Comparison of ENCODE assay signal across 28 mouse cellular contexts in the genomic region with DNA sequence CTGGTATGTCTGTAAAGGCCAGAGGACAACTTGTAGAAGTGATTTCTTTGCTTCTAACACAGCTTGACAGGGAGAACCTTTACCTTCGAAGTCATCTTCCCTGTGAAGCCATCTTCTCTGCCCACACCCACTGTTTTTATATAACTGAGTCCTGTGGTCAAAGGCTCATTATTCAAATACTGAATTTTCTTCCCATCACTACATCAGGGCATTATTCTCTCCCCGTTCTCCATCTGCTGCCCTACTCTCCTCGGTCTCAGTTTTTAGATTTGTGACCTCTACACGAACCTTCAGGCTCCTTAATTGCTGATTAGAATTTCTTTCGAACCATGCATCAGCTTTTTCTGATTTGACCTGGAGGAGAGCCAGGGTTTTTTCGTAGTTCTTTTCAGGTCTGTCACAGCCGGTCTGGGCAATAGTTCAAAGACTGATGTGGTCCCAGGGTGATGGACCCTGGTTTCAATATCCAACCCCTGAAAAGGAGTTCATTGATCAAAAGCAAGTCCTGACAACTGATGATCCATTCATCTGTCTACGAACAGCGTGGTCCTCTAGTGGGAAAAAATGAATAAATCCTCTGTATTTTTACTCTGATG. TPM values are rescaled to one million over a fixed set of nuclear protein-coding genes. Genes with fewer than 3 reads are reported as not detected.
DNase-seq lines count a peak whose midpoint lies in the region; ATAC-seq and TF ChIP-seq lines count a peak whose summit lies in the region.
"Had no signal": no experiment of that assay in that cellular context is flagged by ENCODE, and none has a peak within 500 bp of the region (broad histone marks: within the 10 kb centered on the region; RNA-seq: fewer than 3 reads in every experiment).

No protein-coding gene starts in this region.

- no peak for DNase-seq in forebrain, postnatal 0 days
- peak; percentile 35 for DNase-seq in heart, adult 11 months
- DNase-seq in heart, postnatal 4 days: no peak
- DNase-seq in thymus, adult 2 months: no peak
- DNase-seq: adrenal gland, postnatal 10 days; cerebellum, adult 11-12 months; cerebellum, adult 8-10 months; cerebellum, postnatal 36 days; embryo, embryonic 11 days; gastrocnemius, adult 2 months; gastrocnemius, postnatal 14 days; heart, adult 18-20 months; heart, postnatal 10 days; heart, postnatal 36 days; kidney, adult 18-20 months had no signal

- no peak for TF ChIP-seq POLR2A in thymus, adult 2 months (IDR thresholded peaks at IDR 0.05; ENCODE audit: control insufficient read depth, extremely low read depth, insufficient read depth, low read length, poor library complexity)

- H3K27me3 ChIP-seq in forebrain, embryonic 12.5 days: no peaks in the 10 kb centered on the region
- H3K27me3 ChIP-seq in forebrain, postnatal 0 days (ENCODE audit: insufficient read depth, low read length): no peaks in the 10 kb centered on the region
- H3K27me3 ChIP-seq in midbrain, embryonic 15.5 days (replicated peaks): no peaks in the 10 kb centered on the region
- no peaks in the 10 kb centered on the region for H3K27me3 ChIP-seq in midbrain, embryonic 13.5 days
- no peaks in the 10 kb centered on the region for H3K27me3 ChIP-seq in forebrain, embryonic 15.5 days
- no peaks in the 10 kb centered on the region for H3K27me3 ChIP-seq in thymus, adult 2 months (ENCODE audit: control insufficient read depth, insufficient read depth, low read length)
- H3K27me3 ChIP-seq: embryonic facial prominence, embryonic 13.5 days; heart, embryonic 12.5 days; heart, embryonic 15.5 days; hindbrain, embryonic 13.5 days; intestine, embryonic 15.5 days; Patski had no signal

- H3K9ac ChIP-seq in forebrain, embryonic 12.5 days: no peak overlapping the region
- H3K9ac ChIP-seq in forebrain, postnatal 0 days: no peak overlapping the region
- H3K9ac ChIP-seq in midbrain, embryonic 15.5 days: no peak overlapping the region
- H3K9ac ChIP-seq in midbrain, embryonic 13.5 days (replicated peaks): no peak overlapping the region
- no peak overlapping the region for H3K9ac ChIP-seq in forebrain, embryonic 15.5 days (replicated peaks)
- H3K9ac ChIP-seq: embryonic facial prominence, embryonic 13.5 days; heart, embryonic 12.5 days; heart, embryonic 15.5 days; hindbrain, embryonic 13.5 days; intestine, embryonic 15.5 days had no signal

- 0 out of 2 replicates have a peak overlapping the region, but pooled peaks have one; percentile 13 for H3K27ac ChIP-seq in forebrain, embryonic 12.5 days
- H3K27ac ChIP-seq in forebrain, postnatal 0 days (ENCODE audit: low read depth, low read length): no peak overlapping the region
- no peak overlapping the region for H3K27ac ChIP-seq in midbrain, embryonic 15.5 days
- H3K27ac ChIP-seq in midbrain, embryonic 13.5 days: no peak overlapping the region
- no peak overlapping the region for H3K27ac ChIP-seq in forebrain, embryonic 15.5 days (replicated peaks)
- no peak overlapping the region for H3K27ac ChIP-seq in thymus, adult 2 months (ENCODE audit: control insufficient read depth, insufficient read depth, low read length)
- H3K27ac ChIP-seq: embryonic facial prominence, embryonic 10.5 days; embryonic facial prominence, embryonic 13.5 days; gastrocnemius, adult 2 months; heart, embryonic 15.5 days; hindbrain, embryonic 13.5 days; intestine, embryonic 15.5 days had no signal

- no peak overlapping the region for H3K4me2 ChIP-seq in forebrain, embryonic 12.5 days
- no peak overlapping the region for H3K4me2 ChIP-seq in forebrain, postnatal 0 days (ENCODE audit: low read depth)
- no peak overlapping the region for H3K4me2 ChIP-seq in midbrain, embryonic 15.5 days
- no peak overlapping the region for H3K4me2 ChIP-seq in midbrain, embryonic 13.5 days (replicated peaks)
- H3K4me2 ChIP-seq in forebrain, embryonic 15.5 days (replicated peaks): no peak overlapping the region
- H3K4me2 ChIP-seq: embryonic facial prominence, embryonic 13.5 days; heart, embryonic 12.5 days; heart, embryonic 15.5 days; hindbrain, embryonic 13.5 days; intestine, embryonic 15.5 days had no signal

- WGBS in forebrain, embryonic 12.5 days: 62% methylated on average over 9 of the region's 9 CpGs
- 22% methylated on average over 9 of the region's 9 CpGs for WGBS in forebrain, postnatal 0 days
- 48% methylated on average over 9 of the region's 9 CpGs for WGBS in midbrain, embryonic 15.5 days
- WGBS in midbrain, embryonic 13.5 days: 56% methylated on average over 9 of the region's 9 CpGs
- WGBS in forebrain, embryonic 15.5 days: 24% methylated on average over 9 of the region's 9 CpGs
- WGBS in thymus, adult 2 months: 95% methylated on average over 9 of the region's 9 CpGs

- H3K4me3 ChIP-seq in forebrain, embryonic 12.5 days (replicated peaks): no peak overlapping the region
- H3K4me3 ChIP-seq in forebrain, postnatal 0 days (ENCODE audit: low read depth, low read length): no peak overlapping the region
- H3K4me3 ChIP-seq in midbrain, embryonic 15.5 days: no peak overlapping the region
- no peak overlapping the region for H3K4me3 ChIP-seq in midbrain, embryonic 13.5 days (replicated peaks)
- no peak overlapping the region for H3K4me3 ChIP-seq in forebrain, embryonic 15.5 days
- H3K4me3 ChIP-seq in thymus, adult 2 months (ENCODE audit: control insufficient read depth, insufficient read depth, low read length): no peak overlapping the region
- H3K4me3 ChIP-seq: embryonic facial prominence, embryonic 10.5 days; embryonic facial prominence, embryonic 13.5 days; erythroblast, embryonic 14.5 days; gastrocnemius, adult 2 months; heart, embryonic 12.5 days; heart, embryonic 15.5 days; hindbrain, embryonic 13.5 days; intestine, embryonic 15.5 days had no signal

- TF ChIP-seq CTCF in forebrain, postnatal 0 days (IDR thresholded peaks at IDR 0.05; ENCODE audit: low read depth): no peak
- TF ChIP-seq CTCF in thymus, adult 2 months (IDR thresholded peaks at IDR 0.05; ENCODE audit: borderline replicate concordance, control insufficient read depth, extremely low read depth, insufficient read depth, low read length, poor library complexity): no peak

- H3K4me1 ChIP-seq in forebrain, embryonic 12.5 days: no peaks in the 10 kb centered on the region
- H3K4me1 ChIP-seq in forebrain, postnatal 0 days (ENCODE audit: insufficient read depth): no peaks in the 10 kb centered on the region
- H3K4me1 ChIP-seq in midbrain, embryonic 15.5 days: no peaks in the 10 kb centered on the region
- no peaks in the 10 kb centered on the region; the same call in 1 of the 2 replicates for H3K4me1 ChIP-seq in midbrain, embryonic 13.5 days (replicated peaks)
- H3K4me1 ChIP-seq in forebrain, embryonic 15.5 days: peaks cover 5% of the 10 kb centered on the region
- H3K4me1 ChIP-seq in thymus, adult 2 months (replicated peaks; ENCODE audit: control insufficient read depth, insufficient read depth, low read length): no peaks in the 10 kb centered on the region
- H3K4me1 ChIP-seq: embryonic facial prominence, embryonic 10.5 days; embryonic facial prominence, embryonic 13.5 days; heart, embryonic 12.5 days; heart, embryonic 15.5 days; hindbrain, embryonic 13.5 days; intestine, embryonic 15.5 days had no signal

- H3K9me3 ChIP-seq in forebrain, embryonic 12.5 days: no peaks in the 10 kb centered on the region
- no peaks in the 10 kb centered on the region for H3K9me3 ChIP-seq in forebrain, postnatal 0 days (ENCODE audit: low read length)
- H3K9me3 ChIP-seq in midbrain, embryonic 15.5 days: no peaks in the 10 kb centered on the region
- no peaks in the 10 kb centered on the region for H3K9me3 ChIP-seq in midbrain, embryonic 13.5 days
- H3K9me3 ChIP-seq in forebrain, embryonic 15.5 days: no peaks in the 10 kb centered on the region
- H3K9me3 ChIP-seq: embryonic facial prominence, embryonic 10.5 days; embryonic facial prominence, embryonic 13.5 days; heart, embryonic 12.5 days; heart, embryonic 15.5 days; hindbrain, embryonic 13.5 days; intestine, embryonic 15.5 days had no signal

- ATAC-seq in forebrain, embryonic 12.5 days (ENCODE audit: low FRiP score): peak; percentile 33; the same call in 1 of the 2 replicates
- ATAC-seq in forebrain, postnatal 0 days: no peak
- ATAC-seq in midbrain, embryonic 15.5 days (replicated peaks): peak; percentile 71
- no peak for ATAC-seq in midbrain, embryonic 13.5 days
- ATAC-seq in forebrain, embryonic 15.5 days (replicated peaks): peak; percentile 48; the same call in 1 of the 2 replicates
- ATAC-seq: hindbrain, embryonic 16.5 days; intestine, embryonic 15.5 days; Patski had no signal

- H3K36me3 ChIP-seq in forebrain, embryonic 12.5 days (replicated peaks): peaks cover 28% of the 10 kb centered on the region
- no peaks in the 10 kb centered on the region for H3K36me3 ChIP-seq in forebrain, postnatal 0 days (ENCODE audit: insufficient read depth)
- H3K36me3 ChIP-seq in midbrain, embryonic 15.5 days (replicated peaks): no peaks in the 10 kb centered on the region
- peaks cover 4% of the 10 kb centered on the region; the same call in 1 of the 2 replicates for H3K36me3 ChIP-seq in midbrain, embryonic 13.5 days
- no peaks in the 10 kb centered on the region for H3K36me3 ChIP-seq in forebrain, embryonic 15.5 days
- H3K36me3 ChIP-seq in thymus, adult 2 months (ENCODE audit: control insufficient read depth, insufficient read depth, low read length): peaks cover 56% of the 10 kb centered on the region

RNA-seq across cellular contexts. Expression of gene Fam171b, which starts 14.4 kb away (rescaled TPM):
- polyA plus RNA-seq in forebrain, embryonic 12.5 days (2016; fragmentation: Nextera tagmentation; extraction: Ambion mirVana): 57.9 and 68.7 TPM in 2 replicates
- 116 and 118 TPM in 2 replicates for total RNA-seq in forebrain, postnatal 0 days (2014; rRNA removed)
- 82.7 and 98.9 TPM in 2 replicates for polyA plus RNA-seq in forebrain, postnatal 0 days (2015; fragmentation: Nextera tagmentation; extraction: Ambion mirVana)
- total RNA-seq in heart, postnatal 4 days (2021): 1 to 10 TPM; 1.3 to 1.6 TPM
- polyA plus RNA-seq in midbrain, embryonic 15.5 days (2015; fragmentation: Nextera tagmentation; extraction: Ambion mirVana): 75.9 and 82.2 TPM in 2 replicates
- 69.2 and 69.4 TPM in 2 replicates for polyA plus RNA-seq in midbrain, embryonic 13.5 days (2015; fragmentation: Nextera tagmentation; extraction: Ambion mirVana)
- polyA plus RNA-seq in forebrain, embryonic 15.5 days (2015; fragmentation: Nextera tagmentation; extraction: Ambion mirVana): 63.5 and 67.5 TPM in 2 replicates
- polyA plus RNA-seq in thymus, adult 2 months (2012; rRNA removed): 0.14 and 0.27 TPM in 2 replicates
- polyA plus RNA-seq: erythroblast, embryonic 14.5 days had no signal

Comparison
In these comparisons a context has a peak if more than half of its experiments do, and no peak if none do; other contexts are left out.
1. ATAC-seq: peak in forebrain, embryonic 12.5 days (single experiment), midbrain, embryonic 15.5 days (single experiment) and forebrain, embryonic 15.5 days (single experiment); none in forebrain, postnatal 0 days (single experiment) and midbrain, embryonic 13.5 days (single experiment).
2. RNA of gene Fam171b, which starts 14.4 kb away (polyA plus RNA-seq): 82.7 to 98.9 TPM in forebrain, postnatal 0 days, 75.9 to 82.2 TPM in midbrain, embryonic 15.5 days, 69.2 to 69.4 TPM in midbrain, embryonic 13.5 days, 63.5 to 67.5 TPM in forebrain, embryonic 15.5 days and 57.9 to 68.7 TPM in forebrain, embryonic 12.5 days; 0.14 to 0.27 TPM in thymus, adult 2 months; every median in the first group is over 10 times any median in the second.